Mouse (Mus musculus) kidney, embryonic 15.5 days (tissue): ENCODE data around the gene Hao1. TPM values are rescaled to one million over a fixed set of nuclear protein-coding genes. Genes with fewer than 3 reads are reported as not detected.
A peak's percentile ranks its signal among the peaks of the same experiment; 100 is the strongest.

Experiments used
- ATAC-seq: fragments of 200-750 bp; cut with Nextera tagmentation; replicated peaks from 2 replicates; pipeline ENCODE4 v1.8.0; 2017; ENCODE audit warnings: moderate TSS enrichment; ENCODE audit not compliant: low FRiP score
- H3K27ac ChIP-seq: fragments of 300-500 bp; sonication (generic); 2 replicates; pipeline ENCODE4 v1.5.1; 2015; ENCODE audit warnings: mild to moderate bottlenecking, inconsistent platforms
- H3K27me3 ChIP-seq: fragments of 300-500 bp; sonication (generic); 2 replicates; pipeline ENCODE4 v1.6.1; 2015; ENCODE audit warnings: inconsistent platforms
- H3K36me3 ChIP-seq: fragments of 300-500 bp; sonication (generic); 2 replicates; pipeline ENCODE4 v1.6.1; 2015; ENCODE audit warnings: inconsistent platforms
- H3K4me1 ChIP-seq: fragments of 300-500 bp; sonication (generic); 2 replicates; pipeline ENCODE4 v1.6.1; 2015; ENCODE audit warnings: inconsistent platforms
- H3K4me2 ChIP-seq: fragments of 300-500 bp; sonication (generic); 2 replicates; pipeline ENCODE4 v1.6.1; 2015; ENCODE audit warnings: moderate library complexity, mild to moderate bottlenecking, inconsistent platforms
- H3K4me3 ChIP-seq: fragments of 300-500 bp; sonication (generic); replicated peaks from 2 replicates; pipeline ENCODE4 v1.5.1; 2015; ENCODE audit warnings: mild to moderate bottlenecking, inconsistent platforms
- H3K9ac ChIP-seq: fragments of 300-500 bp; sonication (generic); 2 replicates; pipeline ENCODE4 v1.6.1; 2015; ENCODE audit warnings: mild to moderate bottlenecking, inconsistent platforms
- H3K9me3 ChIP-seq: fragments of 300-500 bp; sonication (generic); replicated peaks from 2 replicates; pipeline ENCODE4 v1.6.1; 2016; ENCODE audit warnings: inconsistent platforms
- WGBS: fragments of 180-500 bp; shearing (Covaris S2); methylation state at CpG from one replicate; pipeline ENCODE4 v1.1.7; 2015; ENCODE audit warnings: mixed read lengths; 5-methylcytosine and 5-hydroxymethylcytosine counted together
- polyA plus RNA-seq: library from polyadenylated mRNA; unstranded; fragments of >200 nt; fragmentation: Nextera tagmentation; extraction: Ambion mirVana; gene quantifications from 2 replicates; pipeline ENCODE4 v1.2.1, GENCODE M21; 2015

Hao1 gene
- not detected in 2 replicates for polyA plus RNA-seq

GRCm38 (mm10) chr2:134554221-134554727, at the start of gene Hao1:
Gene Hao1 (minus strand): TSS chr2:134554368.
- no peaks in the 10 kb centered on the region for H3K36me3 ChIP-seq
- WGBS = 87% methylated on average over 8 of the region's 8 CpGs
- no peaks in the 10 kb centered on the region; the same call in 1 of the 2 replicates for H3K27me3 ChIP-seq
- no peak within 1 kb of the TSS for H3K4me2 ChIP-seq
- no peak for ATAC-seq
- no peaks in the 10 kb centered on the region for H3K9me3 ChIP-seq
- H3K27ac ChIP-seq = no peak within 1 kb of the TSS
- no peaks in the 10 kb centered on the region for H3K4me1 ChIP-seq
- H3K4me3 ChIP-seq = no peak within 1 kb of the TSS
- H3K9ac ChIP-seq = no peak within 1 kb of the TSS

GRCm38 (mm10) chr2:134591081-134591694, 37.0 kb upstream of the Hao1 start:
- peak; percentile 52; the same call in 1 of the 2 replicates for ATAC-seq
- H3K36me3 ChIP-seq = peaks cover 9% of the 10 kb centered on the region; the same call in 1 of the 2 replicates

DNA sequence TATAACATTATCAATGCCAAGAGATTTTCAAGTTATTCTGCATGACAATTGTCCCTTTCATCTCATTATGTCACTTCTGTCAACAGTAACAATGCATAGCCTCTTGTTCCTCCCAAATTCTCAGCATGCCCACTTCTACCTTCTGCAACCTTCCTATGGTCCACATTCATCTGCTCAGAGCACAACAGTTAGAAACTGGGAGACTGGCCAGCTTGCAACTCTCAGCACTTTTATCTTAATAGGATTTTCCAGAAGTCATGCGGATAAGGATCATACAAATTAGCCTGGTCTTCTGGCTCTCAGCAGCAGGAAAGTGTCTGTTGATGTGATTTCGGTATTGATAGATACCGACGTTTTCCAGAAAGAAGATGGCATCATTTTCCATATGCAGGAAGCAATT, 31.1 kb upstream of the Hao1 start:
- H3K27ac ChIP-seq = no peak overlapping the region
- no peaks in the 10 kb centered on the region for H3K27me3 ChIP-seq
- H3K9ac ChIP-seq = no peak overlapping the region
- no peaks in the 10 kb centered on the region for H3K9me3 ChIP-seq
- no peaks in the 10 kb centered on the region for H3K4me1 ChIP-seq
- H3K4me3 ChIP-seq = no peak overlapping the region
- no peak overlapping the region for H3K4me2 ChIP-seq
- WGBS = 70% methylated on average over 4 of the region's 4 CpGs
- no peaks in the 10 kb centered on the region for H3K36me3 ChIP-seq
- no peak for ATAC-seq

More at GRCm38 (mm10) chr2:134591081-134591694, 37.0 kb upstream of the Hao1 start:
- Histone ChIP-seq H3K4me1 (no peaks in the 10 kb centered on the region), H3K27me3 (no peaks in the 10 kb centered on the region), H3K4me3 (no peak overlapping the region), H3K27ac (no peak overlapping the region), H3K9me3 (no peaks in the 10 kb centered on the region), H3K4me2 (no peak overlapping the region), H3K9ac (no peak overlapping the region)
- 93% methylated on average over 6 of the region's 6 CpGs for WGBS

DNA sequence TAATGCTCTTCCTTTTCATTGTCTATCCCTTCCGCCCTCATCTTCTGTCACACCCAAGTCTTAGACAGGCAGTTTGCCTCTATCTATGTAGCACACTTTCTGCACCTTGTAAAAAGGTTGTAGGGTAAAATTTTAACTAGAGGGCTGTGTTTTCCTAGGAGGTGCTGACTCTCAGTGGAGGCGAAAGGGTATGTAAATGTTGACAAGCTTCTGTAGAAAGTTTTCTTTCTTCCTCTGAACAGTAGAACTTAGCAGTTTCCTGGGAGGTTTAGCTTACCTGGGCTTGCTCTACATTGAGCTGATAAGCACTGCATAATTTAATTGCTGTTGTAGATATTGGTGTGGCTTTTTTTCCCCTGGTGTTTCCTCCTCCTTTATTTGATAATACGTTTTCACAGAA, 5.3 kb upstream of the Hao1 start:
- WGBS = 92% methylated on average over 3 of the region's 3 CpGs
- no peaks in the 10 kb centered on the region for H3K4me1 ChIP-seq
- no peak for ATAC-seq

DNA sequence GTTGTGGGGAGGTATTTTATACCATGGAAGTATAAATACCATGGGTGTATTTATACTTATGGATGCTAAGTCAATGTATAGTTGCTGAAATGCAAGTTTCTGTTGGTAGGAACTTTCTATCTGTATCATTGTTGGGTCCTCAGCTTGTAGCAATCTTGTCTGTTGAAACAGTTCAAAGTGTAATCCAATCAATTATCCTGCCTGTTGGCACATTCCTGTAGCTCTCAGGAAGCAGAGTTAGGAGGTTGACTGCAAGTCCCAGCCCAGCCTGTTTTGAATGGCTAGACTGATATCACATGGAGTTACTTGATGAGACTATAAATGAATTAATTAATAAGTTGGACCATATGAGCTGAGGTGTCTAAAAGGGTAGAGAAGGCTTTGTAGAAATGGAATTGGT, 1.8 kb downstream of the Hao1 start:
- no peak overlapping the region for H3K4me3 ChIP-seq
- H3K27me3 ChIP-seq = no peaks in the 10 kb centered on the region; the same call in 1 of the 2 replicates
- H3K4me1 ChIP-seq = no peaks in the 10 kb centered on the region
- H3K36me3 ChIP-seq = no peaks in the 10 kb centered on the region
- no peak overlapping the region for H3K4me2 ChIP-seq
- no peak overlapping the region for H3K27ac ChIP-seq
- H3K9me3 ChIP-seq = no peaks in the 10 kb centered on the region
- H3K9ac ChIP-seq = no peak overlapping the region
- ATAC-seq = no peak

More for the DNA sequence above, 5.3 kb upstream of the Hao1 start:
- Histone ChIP-seq H3K9me3 (peaks cover 9% of the 10 kb centered on the region; the same call in 1 of the 2 replicates), H3K27ac (no peak overlapping the region), H3K4me2 (no peak overlapping the region), H3K4me3 (no peak overlapping the region), H3K9ac (no peak overlapping the region), H3K36me3 (no peaks in the 10 kb centered on the region), H3K27me3 (no peaks in the 10 kb centered on the region)

DNA sequence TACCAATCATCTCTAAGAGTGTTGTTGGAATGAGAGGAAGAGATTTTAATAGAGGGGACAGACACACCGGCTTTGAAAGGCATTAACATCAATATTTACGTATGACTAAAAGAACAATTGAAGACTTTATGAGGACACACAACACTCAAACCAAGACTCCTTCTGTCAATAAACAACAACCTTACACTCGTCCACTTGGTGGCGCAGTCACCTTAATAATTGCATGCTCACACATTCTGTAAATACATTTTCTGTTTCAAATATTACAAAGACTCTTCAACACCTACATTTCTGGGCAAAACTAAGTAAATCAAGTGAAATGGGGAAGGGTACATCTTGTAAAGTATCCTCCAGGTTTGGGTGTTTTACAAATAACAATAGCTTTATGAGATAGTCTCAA, 4.4 kb downstream of the Hao1 start:
- Histone ChIP-seq H3K27ac (no peak overlapping the region), H3K4me3 (no peak overlapping the region), H3K36me3 (no peaks in the 10 kb centered on the region), H3K9me3 (no peaks in the 10 kb centered on the region), H3K4me1 (no peaks in the 10 kb centered on the region), H3K27me3 (no peaks in the 10 kb centered on the region; the same call in 1 of the 2 replicates), H3K4me2 (no peak overlapping the region), H3K9ac (no peak overlapping the region)
- ATAC-seq = no peak
- 25% methylated on average over 4 of the region's 4 CpGs for WGBS

DNA sequence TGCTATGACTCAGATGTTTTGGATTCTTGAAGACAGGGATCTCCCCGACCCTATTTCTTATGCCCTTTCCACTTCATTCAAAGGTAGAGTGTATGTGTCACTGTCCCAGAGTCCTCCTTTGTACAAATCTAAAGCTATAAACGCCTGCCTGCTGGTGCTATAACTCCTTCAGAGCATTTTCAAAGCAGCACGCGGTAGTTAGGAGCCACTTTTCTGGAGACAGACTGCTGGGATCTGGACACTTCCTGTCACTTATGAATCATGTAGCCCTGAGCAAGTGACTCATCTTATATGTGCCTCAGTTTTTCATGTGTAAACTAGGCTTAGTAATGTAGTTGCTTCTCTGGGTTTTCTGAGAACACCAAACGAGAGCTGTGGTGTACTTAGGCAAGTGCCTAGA, 9.1 kb downstream of the Hao1 start:
- H3K4me3 ChIP-seq = no peak overlapping the region
- 69% methylated on average over 5 of the region's 5 CpGs for WGBS
- no peak overlapping the region for H3K4me2 ChIP-seq
- no peak for ATAC-seq
- H3K9me3 ChIP-seq = no peaks in the 10 kb centered on the region
- H3K27me3 ChIP-seq = no peaks in the 10 kb centered on the region; the same call in 1 of the 2 replicates
- H3K36me3 ChIP-seq = no peaks in the 10 kb centered on the region
- H3K9ac ChIP-seq = no peak overlapping the region
- H3K27ac ChIP-seq = no peak overlapping the region
- no peaks in the 10 kb centered on the region for H3K4me1 ChIP-seq

GRCm38 (mm10) chr2:134544321-134545065, 9.7 kb downstream of the Hao1 start:
- Histone ChIP-seq H3K4me1 (no peaks in the 10 kb centered on the region), H3K27ac (no peak overlapping the region), H3K4me3 (no peak overlapping the region), H3K27me3 (no peaks in the 10 kb centered on the region; the same call in 1 of the 2 replicates), H3K9me3 (no peaks in the 10 kb centered on the region), H3K36me3 (no peaks in the 10 kb centered on the region), H3K9ac (no peak overlapping the region), H3K4me2 (no peak overlapping the region)
- ATAC-seq = no peak
- WGBS = 77% methylated on average over 8 of the region's 8 CpGs

- no peak for ATAC-seq
- 65% methylated on average over 2 of the region's 2 CpGs for WGBS
- no peak overlapping the region for H3K4me3 ChIP-seq
- H3K27me3 ChIP-seq = no peaks in the 10 kb centered on the region
- no peaks in the 10 kb centered on the region for H3K9me3 ChIP-seq
- H3K9ac ChIP-seq = no peak overlapping the region
- no peaks in the 10 kb centered on the region for H3K36me3 ChIP-seq
- H3K27ac ChIP-seq = no peak overlapping the region
- no peak overlapping the region for H3K4me2 ChIP-seq
- H3K4me1 ChIP-seq = no peaks in the 10 kb centered on the region
Measured at GRCm38 (mm10) chr2:134543501-134543900, 10.7 kb downstream of the Hao1 start.

- Histone ChIP-seq H3K9ac (no peak overlapping the region), H3K4me3 (no peak overlapping the region), H3K4me2 (no peak overlapping the region), H3K27me3 (no peaks in the 10 kb centered on the region), H3K9me3 (no peaks in the 10 kb centered on the region), H3K27ac (no peak overlapping the region), H3K36me3 (no peaks in the 10 kb centered on the region), H3K4me1 (no peaks in the 10 kb centered on the region)
- 71% methylated on average over 5 of the region's 5 CpGs for WGBS
- no peak for ATAC-seq
Measured at GRCm38 (mm10) chr2:134541019-134541418, 13.1 kb downstream of the Hao1 start.

DNA sequence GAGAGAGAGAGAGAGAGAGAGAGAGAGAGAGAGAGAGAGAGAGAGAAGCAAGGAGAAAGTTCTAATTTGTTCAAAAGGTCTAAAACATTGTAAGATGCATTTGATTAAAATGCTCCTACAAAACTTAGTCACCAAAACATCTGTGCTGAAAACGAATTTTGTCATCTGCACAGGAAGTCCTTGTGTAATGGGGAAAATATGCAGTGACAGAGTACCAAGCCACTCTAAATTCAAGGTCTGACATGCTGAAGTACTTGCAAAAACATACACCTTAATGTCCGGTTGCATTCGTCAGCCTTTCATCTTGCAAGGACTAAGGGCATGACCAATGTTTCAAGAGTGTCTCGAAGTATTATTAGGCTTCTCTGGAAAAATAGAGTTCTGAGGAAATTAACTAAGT, 15.7 kb downstream of the Hao1 start:
- no peak for ATAC-seq
- Histone ChIP-seq H3K4me2 (no peak overlapping the region), H3K9me3 (no peaks in the 10 kb centered on the region), H3K4me1 (no peaks in the 10 kb centered on the region), H3K27ac (no peak overlapping the region), H3K27me3 (no peaks in the 10 kb centered on the region), H3K36me3 (no peaks in the 10 kb centered on the region), H3K9ac (no peak overlapping the region), H3K4me3 (no peak overlapping the region)
- WGBS = 58% methylated on average over 4 of the region's 4 CpGs

- peak overlapping the region; percentile 11; the same call in 1 of the 2 replicates for H3K4me3 ChIP-seq
Measured at GRCm38 (mm10) chr2:134528122-134528810, 25.9 kb downstream of the Hao1 start.

More at GRCm38 (mm10) chr2:134528122-134528810, 25.9 kb downstream of the Hao1 start:
- Histone ChIP-seq H3K4me2 (peak overlapping the region; percentile 46; the same call in 1 of the 2 replicates), H3K9ac (no peak overlapping the region), H3K36me3 (no peaks in the 10 kb centered on the region), H3K9me3 (no peaks in the 10 kb centered on the region), H3K27ac (peak overlapping the region; percentile 59), H3K27me3 (no peaks in the 10 kb centered on the region), H3K4me1 (peaks cover 11% of the 10 kb centered on the region)
- WGBS = 44% methylated on average over 7 of the region's 7 CpGs
- peak; percentile 63 for ATAC-seq
